Mouse (Mus musculus): ENCODE data around the gene Gm47429. TPM values are rescaled to one million over a fixed set of nuclear protein-coding genes. Genes with fewer than 3 reads are reported as not detected.

Gm47429 gene
- not detected for total RNA-seq (2023)

GRCm38 (mm10) chr13:50443812-50444211 is at the start of gene Gm47429:
TSS of gene Gm47429 (minus strand) at chr13:50443912.

GRCm38 (mm10) chr13:50467007-50467406 is 23.3 kb upstream of the Gm47429 start, which contains the start of gene Nutm2:
TSS of gene Nutm2 (plus strand) at chr13:50467307.

DNA sequence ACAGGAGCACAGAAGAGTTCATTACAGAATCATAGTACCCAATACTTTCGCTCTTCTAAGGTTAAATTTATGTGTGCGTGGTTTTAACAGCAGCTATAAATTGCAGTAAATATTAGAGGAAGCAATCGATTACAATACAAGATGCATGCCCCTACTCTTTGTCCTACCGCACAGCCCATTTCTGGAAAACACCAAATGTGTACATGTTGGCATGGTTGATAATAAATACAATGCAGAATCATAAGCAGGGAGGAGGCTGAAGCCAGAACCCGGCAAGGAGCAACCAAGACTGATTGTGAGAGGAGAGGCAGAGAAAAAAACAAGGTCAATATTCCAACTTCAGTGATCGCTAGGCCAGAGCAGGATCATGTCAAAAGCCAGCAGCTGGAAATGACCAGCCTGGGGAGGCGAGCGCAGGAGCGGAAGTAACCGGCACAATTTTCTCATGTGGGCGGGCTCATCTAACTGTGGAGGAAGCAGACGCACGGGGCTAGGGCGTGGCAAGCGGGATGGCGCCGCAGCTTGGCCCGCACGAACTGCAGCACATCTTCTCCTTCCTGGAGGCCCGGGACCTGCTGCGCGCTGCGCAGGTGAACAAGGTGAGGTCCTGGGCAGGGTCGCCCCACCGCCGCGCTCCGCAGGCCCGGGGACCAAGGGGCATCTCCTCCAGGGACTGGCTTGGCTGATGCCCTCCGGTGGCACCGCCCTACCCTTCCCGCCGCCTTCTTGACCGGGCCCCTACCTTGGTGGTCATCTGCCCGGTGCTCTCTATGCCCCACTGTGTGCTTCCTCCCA is 26.1 kb downstream of the Gm47429 start, which contains the start of gene Fbxw17:
Gene Fbxw17, plus strand, starts transcription at position 476 of the 795 bp plus-strand sequence.

Other genes with a start within 250 kb of the Gm47429 start
- gene Gm906, start 193.6 kb downstream of the Gm47429 start, total RNA-seq (2023): not detected
- 10 to 100 TPM; 12.1 to 15.7 TPM for gene Fbxw17, start 26.0 kb downstream of the Gm47429 start, total RNA-seq (2023)
- not detected for gene Nutm2, start 23.4 kb upstream of the Gm47429 start, total RNA-seq (2023)
- not detected for gene Gm904, start 199.3 kb upstream of the Gm47429 start, total RNA-seq (2023)